Mouse (Mus musculus) bone marrow macrophage, adult 2 months (primary cell): ENCODE results near the gene Shc1.

Experiments
- CTCF ChIP-seq: IDR thresholded peaks from 2 replicates; pipeline ENCODE4 v1.5.1; 2012; ENCODE audit warnings: low read depth, mild to moderate bottlenecking, low read length, moderate library complexity
- POLR2A ChIP-seq: IDR thresholded peaks from 2 replicates; pipeline ENCODE4 v1.6.1; 2012; ENCODE audit warnings: mild to moderate bottlenecking, low read depth, low read length, borderline replicate concordance

DNA sequence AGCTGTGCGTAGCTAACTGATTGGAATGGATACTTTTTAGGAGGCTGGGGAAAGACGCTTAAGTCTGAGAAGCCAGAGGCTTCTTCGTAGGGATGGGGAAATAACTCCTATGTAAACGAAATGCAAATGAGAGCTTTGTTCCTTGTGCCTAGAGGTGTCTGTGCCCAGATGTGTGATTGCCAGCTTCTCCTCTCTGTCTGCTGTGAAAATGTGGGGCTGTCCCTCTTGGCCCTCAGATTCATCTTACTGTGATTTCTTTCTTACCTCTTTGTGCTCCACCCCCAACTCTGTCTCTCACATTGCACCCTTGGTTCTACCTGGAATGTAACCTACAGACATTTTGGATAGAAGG is 21.6 kb upstream of the Shc1 start:
- TF ChIP-seq CTCF (no peak), POLR2A (no peak)
